Mouse (Mus musculus): ENCODE results near the gene Rxra.

DNA sequence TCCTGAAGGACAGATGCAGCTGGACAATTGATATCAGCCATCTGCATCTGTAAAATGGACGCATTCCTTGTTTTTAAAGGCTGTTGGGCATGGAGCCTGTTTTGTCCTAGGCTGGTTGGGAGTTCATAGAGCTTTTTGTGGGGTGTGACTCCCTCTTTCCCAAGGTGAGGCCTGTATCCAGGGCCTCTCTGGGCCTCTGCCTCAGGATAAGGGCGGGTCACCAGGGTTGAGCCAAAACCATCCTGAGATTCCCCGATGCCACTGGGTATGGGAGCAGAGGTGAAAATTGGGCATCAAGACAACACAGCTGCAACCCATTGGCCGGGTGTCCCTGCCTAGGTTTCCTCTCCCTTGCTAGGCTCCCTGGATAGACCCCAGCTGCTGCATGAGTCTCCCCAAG, 5.2 kb downstream of the Rxra start:
- TF ChIP-seq GATA1 (IDR thresholded peaks at IDR 0.05; ENCODE audit: borderline replicate concordance, low read length) = no peak
- TF ChIP-seq POLR2AphosphoS5 (IDR thresholded peaks at IDR 0.05; ENCODE audit: insufficient replicate concordance, low read depth, low read length) = no peak
- TF ChIP-seq CTCF (IDR thresholded peaks at IDR 0.05; ENCODE audit: low read depth, low read length) = no peak
- TF ChIP-seq TAL1 (conservative IDR thresholded peaks at IDR 0.05; ENCODE audit: low read depth, low read length) = no peak
- TF ChIP-seq GATA2 (IDR thresholded peaks at IDR 0.05; ENCODE audit: borderline replicate concordance, low read depth, low read length) = no peak
